Mouse (Mus musculus) liver, embryonic 14.5 days (tissue): ENCODE measurements around the gene Pcbp3. TPM values are rescaled to one million over a fixed set of nuclear protein-coding genes. Genes with fewer than 3 reads are reported as not detected.

ENCODE experiments used
- ATAC-seq: fragments of 200-750 bp; cut with Nextera tagmentation; 2 replicates; pipeline ENCODE4 v1.8.0; 2017; ENCODE audit warnings: moderate number of reproducible peaks, mild to moderate bottlenecking, moderate library complexity; ENCODE audit not compliant: insufficient read depth
- DNase-seq, 3 experiments: peaks; one replicate each; pipeline ENCODE4 v3.0.0-alpha.2; 2012 to 2013; ENCODE audit warnings: low read depth in 3 of 3, low spot score in 3 of 3
- H3K27ac ChIP-seq: fragments of 300-500 bp; sonication (generic); 2 replicates; pipeline ENCODE4 v1.5.1; 2014; ENCODE audit warnings: moderate library complexity, mild to moderate bottlenecking, control low read depth, inconsistent platforms
- H3K27me3 ChIP-seq: fragments of 300-500 bp; sonication (generic); 2 replicates; pipeline ENCODE4 v1.6.1; 2014; ENCODE audit warnings: mild to moderate bottlenecking, low read length, moderate library complexity; ENCODE audit not compliant: control insufficient read depth, insufficient read depth
- H3K36me3 ChIP-seq: fragments of 300-500 bp; sonication (generic); replicated peaks from 2 replicates; pipeline ENCODE4 v1.6.1; 2014; ENCODE audit warnings: low read depth; ENCODE audit not compliant: control insufficient read depth, insufficient read depth
- H3K4me1 ChIP-seq, 2 experiments: fragments of 200-500 bp in 1 of 2; fragments of 300-500 bp in 1 of 2; sonication (generic) in 1 of 2; replicated peaks; 2 replicates each; pipeline ENCODE4 v1.6.1; 2012 to 2014; ENCODE audit warnings: antibody characterized with exemption in 1 of 2, inconsistent platforms in 1 of 2, low read length in 1 of 2; ENCODE audit not compliant: control insufficient read depth in 2 of 2, insufficient read depth in 2 of 2
- H3K4me2 ChIP-seq: fragments of 300-500 bp; sonication (generic); 2 replicates; pipeline ENCODE4 v1.6.1; 2014; ENCODE audit warnings: low read depth, mild to moderate bottlenecking, control low read depth, moderate library complexity
- H3K4me3 ChIP-seq, 2 experiments: fragments of 200-500 bp in 1 of 2; fragments of 300-500 bp in 1 of 2; sonication (generic) in 1 of 2; 2 replicates each; pipeline ENCODE4 v1.5.1; 2012 to 2014; ENCODE audit warnings: low read depth in 2 of 2, low read length in 2 of 2, mild to moderate bottlenecking in 2 of 2, control low read depth in 1 of 2, inconsistent platforms in 1 of 2, moderate library complexity in 1 of 2; ENCODE audit not compliant: insufficient read depth in 1 of 2
- H3K9ac ChIP-seq: fragments of 300-500 bp; sonication (generic); replicated peaks from 2 replicates; pipeline ENCODE4 v1.6.1; 2014; ENCODE audit warnings: mild to moderate bottlenecking, control low read depth, moderate library complexity
- H3K9me3 ChIP-seq: fragments of 300-500 bp; sonication (generic); 2 replicates; pipeline ENCODE4 v1.6.1; 2016; ENCODE audit warnings: low read length, mixed read lengths; ENCODE audit not compliant: control insufficient read depth
- CTCF ChIP-seq: IDR thresholded peaks from 2 replicates; pipeline ENCODE4 v1.5.1; 2016; ENCODE audit warnings: antibody characterized with exemption, low read depth, control low read depth
- EP300 ChIP-seq: IDR thresholded peaks from 2 replicates; pipeline ENCODE4 v1.6.1; 2016; ENCODE audit warnings: antibody characterized with exemption, low read depth
- WGBS: fragments of 180-500 bp; shearing (Covaris S2); extraction: QIAGEN DNeasy Blood & Tissue Kit; methylation state at CpG from one replicate; pipeline ENCODE4 v1.1.7; 2014; ENCODE audit not compliant: insufficient replicate concordance; 5-methylcytosine and 5-hydroxymethylcytosine counted together
- polyA plus RNA-seq, 2 experiments: library from polyadenylated mRNA; depleted of rRNA in 1 of 2; stranded (reverse) in 1 of 2; unstranded in 1 of 2; fragments of >200 nt; fragmentation: Nextera tagmentation in 1 of 2; extraction: Ambion mirVana in 1 of 2; gene quantifications; 2 replicates each; pipeline versions ENCODE4 v1.2.1 to v1.2.3; 2012 to 2014

The Pcbp3 gene
- polyA plus RNA-seq, 2 experiments: 2.0 to 2.6 TPM

- H3K27me3 ChIP-seq: no peaks in the 10 kb centered on the region
- ATAC-seq (no peak), DNase-seq (no peak)
- no peak overlapping the region for H3K27ac ChIP-seq
- H3K9me3 ChIP-seq: no peaks in the 10 kb centered on the region
- H3K4me2 ChIP-seq: no peak overlapping the region
- WGBS: 56% methylated on average over 6 of the region's 6 CpGs
- no peak for TF ChIP-seq EP300
- TF ChIP-seq CTCF: no peak
- H3K4me3 ChIP-seq: no peak overlapping the region
- peaks cover 0 to 7% of the 10 kb centered on the region in 2 experiments; a peak in 2 of 4 replicates for H3K4me1 ChIP-seq
- no peaks in the 10 kb centered on the region for H3K36me3 ChIP-seq
- H3K9ac ChIP-seq: no peak overlapping the region
Measured at GRCm38 (mm10) chr10:76875310-76875709, 86.4 kb downstream of the Pcbp3 start.

- Histone ChIP-seq H3K4me2 (no peak overlapping the region), H3K9ac (no peak overlapping the region), H3K9me3 (no peaks in the 10 kb centered on the region), H3K27me3 (no peaks in the 10 kb centered on the region), H3K27ac (no peak overlapping the region), H3K4me3 (no peak overlapping the region), H3K36me3 (no peaks in the 10 kb centered on the region), H3K4me1 (peaks cover 0 to 7% of the 10 kb centered on the region in 2 experiments; a peak in 2 of 4 replicates)
- TF ChIP-seq CTCF (no peak), EP300 (no peak)
- WGBS: 67% methylated on average over 5 of the region's 5 CpGs
- no peak for ATAC-seq
- no peak for DNase-seq
Measured at GRCm38 (mm10) chr10:76874879-76875278, 86.8 kb downstream of the Pcbp3 start.

GRCm38 (mm10) chr10:76874398-76874797 lies 87.3 kb downstream of the Pcbp3 start:
- no peak for TF ChIP-seq CTCF
- no peak for TF ChIP-seq EP300
- no peak for ATAC-seq
- H3K27ac ChIP-seq: no peak overlapping the region
- WGBS: 79% methylated on average over 1 of the region's 1 CpGs
- no peak overlapping the region for H3K4me3 ChIP-seq
- H3K9me3 ChIP-seq: no peaks in the 10 kb centered on the region
- no peak overlapping the region for H3K4me2 ChIP-seq
- H3K36me3 ChIP-seq: no peaks in the 10 kb centered on the region
- peaks cover 0 to 7% of the 10 kb centered on the region in 2 experiments; a peak in 2 of 4 replicates for H3K4me1 ChIP-seq
- no peaks in the 10 kb centered on the region for H3K27me3 ChIP-seq
- DNase-seq: no peak
- no peak overlapping the region for H3K9ac ChIP-seq

- no peaks in the 10 kb centered on the region for H3K9me3 ChIP-seq
- no peak for TF ChIP-seq CTCF
- H3K36me3 ChIP-seq: no peaks in the 10 kb centered on the region
- no peak overlapping the region for H3K4me3 ChIP-seq
- H3K4me1 ChIP-seq: peaks cover 0 to 7% of the 10 kb centered on the region in 2 experiments; a peak in 2 of 4 replicates
- H3K9ac ChIP-seq: no peak overlapping the region
- no peak overlapping the region for H3K27ac ChIP-seq
- 48% methylated on average over 10 of the region's 10 CpGs for WGBS
- no peak for ATAC-seq
- H3K27me3 ChIP-seq: no peaks in the 10 kb centered on the region
- DNase-seq: no peak
- H3K4me2 ChIP-seq: no peak overlapping the region
Measured at GRCm38 (mm10) chr10:76873948-76874347, 87.7 kb downstream of the Pcbp3 start.

DNA sequence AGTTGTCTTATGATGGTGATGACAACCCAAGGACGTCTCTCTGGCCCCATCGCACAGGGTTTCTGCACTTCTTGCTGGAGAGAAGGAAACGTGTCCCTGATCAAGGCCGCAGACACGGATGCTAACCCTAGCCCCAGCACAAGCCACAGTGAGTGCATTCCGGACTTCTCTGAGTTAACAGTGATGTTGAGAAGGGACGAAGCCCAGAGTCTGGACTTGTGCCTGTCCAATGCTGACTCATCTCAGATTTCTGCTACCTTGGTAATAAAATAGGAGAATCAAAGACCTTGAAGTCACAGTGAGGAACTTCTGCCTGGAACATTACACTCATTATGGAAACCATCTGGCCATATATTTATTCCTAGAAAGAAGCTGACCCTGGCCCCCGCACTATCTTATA lies 89.0 kb downstream of the Pcbp3 start:
- TF ChIP-seq CTCF (no peak), EP300 (no peak)
- no peaks in the 10 kb centered on the region for H3K9me3 ChIP-seq
- H3K4me1 ChIP-seq: peaks cover 0 to 7% of the 10 kb centered on the region in 2 experiments; a peak in 2 of 4 replicates
- H3K9ac ChIP-seq: no peak overlapping the region
- no peak overlapping the region for H3K27ac ChIP-seq
- no peak for DNase-seq
- no peak overlapping the region for H3K4me3 ChIP-seq
- no peak for ATAC-seq
- 76% methylated on average over 8 of the region's 8 CpGs for WGBS
- H3K36me3 ChIP-seq: no peaks in the 10 kb centered on the region
- H3K4me2 ChIP-seq: no peak overlapping the region
- no peaks in the 10 kb centered on the region for H3K27me3 ChIP-seq

DNA sequence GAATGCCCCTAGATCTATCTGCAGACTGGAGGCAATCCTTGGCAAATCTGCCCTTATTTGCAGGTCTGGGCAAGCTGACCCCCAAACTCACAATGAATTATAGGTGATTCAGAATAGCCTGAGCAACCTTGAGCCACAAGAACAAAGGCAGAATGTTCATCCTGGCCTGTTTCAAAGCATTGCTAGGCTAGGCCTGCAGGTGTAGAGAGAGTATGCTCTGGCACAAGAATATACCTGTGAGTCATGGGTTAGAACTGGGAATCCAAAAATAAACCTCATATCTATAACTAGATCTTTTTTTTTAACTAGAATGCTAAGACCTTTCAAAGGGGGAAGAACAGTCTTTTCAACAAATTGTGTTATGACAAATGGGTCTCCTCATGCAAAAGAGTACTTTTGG lies 95.8 kb downstream of the Pcbp3 start:
- no peak overlapping the region for H3K9ac ChIP-seq
- H3K4me3 ChIP-seq: no peak overlapping the region
- H3K36me3 ChIP-seq: no peaks in the 10 kb centered on the region
- H3K27ac ChIP-seq: no peak overlapping the region
- no peak overlapping the region for H3K4me2 ChIP-seq
- no peak for TF ChIP-seq EP300
- no peak for TF ChIP-seq CTCF
- DNase-seq (no peak), ATAC-seq (no peak)
- H3K27me3 ChIP-seq: no peaks in the 10 kb centered on the region
- H3K9me3 ChIP-seq: no peaks in the 10 kb centered on the region
- H3K4me1 ChIP-seq: no peaks in the 10 kb centered on the region
